Mouse (Mus musculus) intestine, postnatal 0 days (tissue): ENCODE data around the gene Trem2. TPM values are rescaled to one million over a fixed set of nuclear protein-coding genes. Genes with fewer than 3 reads are reported as not detected.
"Not testable (repeated sequence)": the region's sequence is repeated elsewhere in the genome, so short reads cannot be mapped to it uniquely, and the experiment has no call there.

Experiments used
- ATAC-seq: fragments of 200-750 bp; cut with Nextera tagmentation; 2 replicates; pipeline ENCODE4 v1.8.0; 2017; ENCODE audit warnings: mild to moderate bottlenecking, moderate TSS enrichment, moderate library complexity
- H3K27ac ChIP-seq: fragments of 300-500 bp; sonication (generic); 2 replicates; pipeline ENCODE4 v1.5.1; 2014; ENCODE audit warnings: mild to moderate bottlenecking, low read depth, low read length, moderate library complexity
- H3K27me3 ChIP-seq: fragments of 300-500 bp; sonication (generic); replicated peaks from 2 replicates; pipeline ENCODE4 v1.6.1; 2014; ENCODE audit warnings: low read length, mixed read lengths; ENCODE audit not compliant: control insufficient read depth, insufficient read depth
- H3K36me3 ChIP-seq: fragments of 300-500 bp; sonication (generic); 2 replicates; pipeline ENCODE4 v1.6.1; 2014; ENCODE audit warnings: mild to moderate bottlenecking, moderate library complexity; ENCODE audit not compliant: control insufficient read depth, insufficient read depth
- H3K4me1 ChIP-seq: fragments of 300-500 bp; sonication (generic); replicated peaks from 2 replicates; pipeline ENCODE4 v1.6.1; 2014; ENCODE audit warnings: antibody characterized with exemption, low read length, mixed read lengths; ENCODE audit not compliant: control insufficient read depth, insufficient read depth
- H3K4me2 ChIP-seq: fragments of 300-500 bp; sonication (generic); replicated peaks from 2 replicates; pipeline ENCODE4 v1.6.1; 2014; ENCODE audit warnings: low read depth, mild to moderate bottlenecking, moderate library complexity
- H3K4me3 ChIP-seq: fragments of 300-500 bp; sonication (generic); 2 replicates; pipeline ENCODE4 v1.5.1; 2014; ENCODE audit warnings: low read depth, low read length
- H3K9ac ChIP-seq: fragments of 300-500 bp; sonication (generic); 2 replicates; pipeline ENCODE4 v1.6.1; 2014; ENCODE audit warnings: mild to moderate bottlenecking, low read depth, low read length
- H3K9me3 ChIP-seq: fragments of 300-500 bp; sonication (generic); 2 replicates; pipeline ENCODE4 v1.6.1; 2016; ENCODE audit warnings: mixed run types; ENCODE audit not compliant: control insufficient read depth
- CTCF ChIP-seq: sonication (generic); IDR thresholded peaks from 2 replicates; pipeline ENCODE4 v1.5.1; 2016; ENCODE audit warnings: low read depth, mild to moderate bottlenecking, control low read depth, antibody characterized with exemption, moderate library complexity
- WGBS: fragments of 180-500 bp; shearing (Covaris S2); extraction: QIAGEN DNeasy Blood & Tissue Kit; methylation state at CpG from one replicate; pipeline ENCODE4 v1.1.7; 2014; 5-methylcytosine and 5-hydroxymethylcytosine counted together
- polyA plus RNA-seq: library from polyadenylated mRNA; unstranded; fragments of >200 nt; fragmentation: Nextera tagmentation; extraction: Ambion mirVana; gene quantifications from 2 replicates; pipeline ENCODE4 v1.2.1, GENCODE M21; 2015

The Trem2 gene
- polyA plus RNA-seq, 1 experiment from 2014 or later, result 3.4 TPM

DNA sequence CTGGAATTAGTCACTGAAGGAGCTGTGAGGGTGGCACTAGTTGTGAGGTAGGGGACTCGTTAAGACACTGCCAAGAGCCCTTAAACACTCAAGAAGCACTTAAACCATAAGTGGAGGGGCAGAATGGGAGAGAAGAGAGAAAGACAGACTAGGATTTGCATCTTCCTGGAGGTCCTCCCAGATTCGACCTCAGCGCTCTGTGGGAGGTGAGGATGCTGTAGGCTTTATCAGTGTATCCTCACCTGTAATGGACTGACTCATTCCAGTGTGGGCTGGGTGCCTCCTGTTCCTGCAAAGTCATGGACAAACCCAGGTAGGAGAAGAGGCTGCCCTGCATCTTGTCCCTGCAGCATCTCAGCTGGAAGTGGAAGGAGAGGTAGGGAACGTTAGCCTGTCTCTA is 633 bp downstream of the Trem2 start:
- no peaks in the 10 kb centered on the region for H3K27me3 ChIP-seq
- H3K9me3 ChIP-seq, result no peaks in the 10 kb centered on the region
- no peak for ATAC-seq
- H3K4me3 ChIP-seq, result no peak overlapping the region
- TF ChIP-seq CTCF, result no peak
- H3K27ac ChIP-seq, result no peak overlapping the region
- no peak overlapping the region for H3K9ac ChIP-seq
- H3K36me3 ChIP-seq, result no peaks in the 10 kb centered on the region
- no peak overlapping the region for H3K4me2 ChIP-seq
- H3K4me1 ChIP-seq, result no peaks in the 10 kb centered on the region
- WGBS, result 69% methylated on average over 4 of the region's 4 CpGs

DNA sequence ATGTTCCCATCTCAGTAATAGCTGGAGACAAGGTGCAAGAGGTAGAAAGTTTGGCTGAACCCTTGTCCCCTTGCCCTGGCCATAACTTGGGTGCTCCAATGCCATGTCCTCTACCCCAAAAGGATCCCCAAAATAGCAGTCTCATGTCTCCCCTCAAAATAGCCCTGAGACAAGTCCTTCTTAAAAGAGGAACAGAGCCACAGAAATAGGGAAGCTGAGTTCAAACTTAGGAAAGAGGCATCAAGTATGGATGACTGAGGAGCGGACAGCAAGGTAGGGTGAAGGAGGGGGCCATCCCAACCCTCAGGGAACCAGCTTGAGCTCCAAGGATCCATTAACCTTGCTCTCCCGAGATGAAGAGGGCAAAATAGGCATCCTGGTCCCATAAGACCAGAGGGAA is 1.1 kb downstream of the Trem2 start:
- Histone ChIP-seq H3K27ac (no peak overlapping the region), H3K27me3 (no peaks in the 10 kb centered on the region), H3K9me3 (no peaks in the 10 kb centered on the region), H3K4me2 (no peak overlapping the region), H3K4me1 (no peaks in the 10 kb centered on the region), H3K4me3 (no peak overlapping the region), H3K9ac (no peak overlapping the region), H3K36me3 (no peaks in the 10 kb centered on the region)
- TF ChIP-seq CTCF, result no peak
- ATAC-seq, result no peak
- 79% methylated on average over 2 of the region's 2 CpGs for WGBS

DNA sequence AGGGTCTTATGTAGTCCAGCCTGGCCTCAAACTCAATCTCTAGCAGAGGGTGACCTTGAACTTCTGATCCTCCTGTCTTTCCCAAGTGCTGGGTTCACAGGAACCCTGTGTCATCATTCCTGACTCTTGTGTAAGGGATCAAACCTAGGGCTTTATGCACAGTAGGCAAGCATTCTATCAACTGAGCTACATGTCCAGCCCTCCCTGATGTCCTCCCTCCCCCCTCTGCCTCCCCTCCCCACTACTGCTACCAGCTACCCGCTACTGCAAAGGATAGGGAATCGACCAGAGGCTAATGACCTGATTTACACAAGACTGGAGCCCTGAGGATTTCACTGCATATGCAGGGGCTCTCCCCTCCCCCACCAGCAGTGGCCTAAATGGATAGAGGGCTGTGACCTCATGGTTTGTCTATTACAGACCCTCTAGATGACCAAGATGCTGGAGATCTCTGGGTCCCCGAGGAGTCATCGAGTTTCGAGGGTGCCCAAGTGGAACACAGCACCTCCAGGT is 4.5 kb downstream of the Trem2 start:
- Histone ChIP-seq H3K27ac (no peak overlapping the region), H3K4me2 (no peak overlapping the region), H3K4me3 (no peak overlapping the region), H3K36me3 (no peaks in the 10 kb centered on the region), H3K27me3 (no peaks in the 10 kb centered on the region), H3K9me3 (no peaks in the 10 kb centered on the region), H3K9ac (no peak overlapping the region), H3K4me1 (no peaks in the 10 kb centered on the region)
- 78% methylated on average over 5 of the region's 5 CpGs for WGBS
- ATAC-seq, result no peak
- no peak for TF ChIP-seq CTCF

DNA sequence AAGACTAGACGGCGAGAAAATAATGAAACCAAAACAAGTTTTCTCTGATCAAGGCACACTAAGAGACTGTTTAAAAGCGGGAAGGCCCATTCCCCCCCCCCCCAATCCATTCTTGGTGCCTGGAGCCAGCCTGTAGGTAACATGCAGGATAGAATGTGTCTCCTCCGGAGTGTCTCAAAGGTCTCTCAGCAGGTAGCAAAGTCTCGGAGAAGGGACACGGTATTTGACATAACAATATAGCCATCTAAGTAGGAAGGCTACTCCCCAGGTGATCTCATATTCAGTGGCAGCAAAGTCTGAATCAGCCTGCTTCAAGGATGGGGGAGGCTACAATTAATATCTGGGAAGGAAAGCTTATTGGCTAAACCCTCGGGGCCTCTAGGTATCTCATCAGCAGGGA is 6.8 kb downstream of the Trem2 start:
- not testable (repeated sequence) for H3K9ac ChIP-seq, ATAC-seq, H3K36me3 ChIP-seq, H3K9me3 ChIP-seq, H3K27me3 ChIP-seq, H3K4me3 ChIP-seq, H3K27ac ChIP-seq, H3K4me2 ChIP-seq, H3K4me1 ChIP-seq
- WGBS, result 79% methylated on average over 7 of the region's 7 CpGs

DNA sequence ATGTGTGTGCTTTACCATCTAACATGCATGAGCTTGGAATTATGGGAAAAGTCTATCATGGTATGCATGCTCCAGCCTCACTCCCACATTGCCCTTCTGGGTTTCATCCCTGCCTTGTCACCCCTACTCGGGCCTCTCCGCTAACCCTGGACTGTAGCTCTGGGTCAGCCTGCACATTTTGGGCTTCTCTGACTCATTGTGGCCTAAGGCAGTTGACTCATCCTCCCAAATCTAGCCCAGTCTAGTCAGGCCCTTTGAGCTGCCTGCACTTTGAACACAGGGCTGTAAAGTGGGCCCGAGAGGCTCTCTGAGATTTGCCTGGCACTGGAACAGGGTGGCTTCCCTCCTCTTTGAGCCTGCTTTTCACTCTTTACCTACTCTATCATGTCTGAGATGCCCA is 9.6 kb downstream of the Trem2 start:
- Histone ChIP-seq H3K4me3 (no peak overlapping the region), H3K27me3 (no peaks in the 10 kb centered on the region), H3K4me1 (no peaks in the 10 kb centered on the region), H3K36me3 (no peaks in the 10 kb centered on the region), H3K27ac (no peak overlapping the region), H3K4me2 (no peak overlapping the region), H3K9ac (no peak overlapping the region), H3K9me3 (no peaks in the 10 kb centered on the region)
- no peak for TF ChIP-seq CTCF
- WGBS, result 64% methylated on average over 3 of the region's 3 CpGs
- no peak for ATAC-seq

DNA sequence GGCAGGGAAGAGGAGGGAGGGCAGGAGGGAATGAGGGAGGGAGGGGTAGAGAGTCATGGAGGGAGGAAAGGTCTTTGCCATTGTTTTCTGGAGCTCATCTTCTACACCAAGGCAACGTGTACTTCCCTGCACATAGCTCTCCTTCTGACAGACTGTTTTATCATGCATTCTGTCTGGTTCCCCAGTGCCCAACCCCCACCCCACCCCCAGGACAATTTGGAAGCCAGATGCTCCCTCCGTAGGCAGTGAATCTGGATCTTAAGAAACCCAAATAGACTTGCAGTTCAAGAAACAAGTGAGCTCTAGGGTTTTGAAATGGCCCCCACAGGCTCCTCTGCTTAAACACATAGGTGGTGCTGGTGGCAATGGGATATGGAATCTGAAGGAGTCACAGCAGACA is 11.7 kb downstream of the Trem2 start:
- TF ChIP-seq CTCF, result no peak
- Histone ChIP-seq H3K36me3 (no peaks in the 10 kb centered on the region), H3K4me1 (no peaks in the 10 kb centered on the region), H3K27ac (no peak overlapping the region), H3K4me2 (no peak overlapping the region), H3K9ac (no peak overlapping the region), H3K9me3 (no peaks in the 10 kb centered on the region), H3K4me3 (no peak overlapping the region), H3K27me3 (no peaks in the 10 kb centered on the region)
- 55% methylated on average over 2 of the region's 2 CpGs for WGBS
- ATAC-seq, result no peak

DNA sequence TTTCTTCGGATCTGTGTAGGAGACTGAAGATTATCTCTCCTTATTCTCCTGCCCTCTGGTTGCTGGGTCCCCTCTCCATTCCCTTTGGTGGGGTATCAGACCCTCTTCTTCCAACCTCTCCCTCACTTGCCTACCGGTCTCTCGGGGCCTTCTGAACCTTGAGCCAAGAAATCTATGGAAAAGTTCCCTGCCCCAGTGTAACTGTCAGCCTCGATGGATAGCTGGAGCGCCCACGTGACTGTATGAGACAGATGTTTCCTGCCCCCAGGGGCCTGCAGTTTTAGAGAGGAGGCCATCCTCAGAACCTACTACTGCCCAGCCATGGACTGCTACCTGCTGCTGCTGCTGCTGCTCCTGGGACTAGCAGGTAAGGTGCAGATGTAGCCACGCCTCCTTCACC is 13.4 kb downstream of the Trem2 start, which contains the start of gene Treml1:
Gene Treml1 (plus strand): TSS at position 301 of the 400 bp plus-strand sequence.
- no peak for TF ChIP-seq CTCF
- Histone ChIP-seq H3K9ac (no peak within 1 kb of the TSS), H3K9me3 (no peaks in the 10 kb centered on the region), H3K4me1 (no peaks in the 10 kb centered on the region), H3K36me3 (no peaks in the 10 kb centered on the region), H3K27me3 (no peaks in the 10 kb centered on the region), H3K27ac (no peak within 1 kb of the TSS), H3K4me3 (no peak within 1 kb of the TSS), H3K4me2 (no peak within 1 kb of the TSS)
- no peak for ATAC-seq
- WGBS, result 72% methylated on average over 7 of the region's 7 CpGs
